Mouse (Mus musculus) kidney, postnatal 0 days (tissue): ENCODE results near the gene Atp5s. TPM values are rescaled to one million over a fixed set of nuclear protein-coding genes. Genes with fewer than 3 reads are reported as not detected.
A peak's percentile ranks its signal among the peaks of the same experiment; 100 is the strongest.

Source experiments
- ATAC-seq: fragments of 200-750 bp; cut with Nextera tagmentation; replicated peaks from 2 replicates; pipeline ENCODE4 v1.8.0; 2017; ENCODE audit warnings: low read depth, moderate number of reproducible peaks, moderate TSS enrichment, moderate library complexity; ENCODE audit not compliant: low FRiP score
- DNase-seq: peaks from one replicate; pipeline ENCODE4 v3.0.0-alpha.2; 2016; ENCODE audit warnings: low spot score
- H3K27ac ChIP-seq: fragments of 300-500 bp; sonication (generic); 2 replicates; pipeline ENCODE4 v1.5.1; 2014; ENCODE audit warnings: mild to moderate bottlenecking
- H3K27me3 ChIP-seq: fragments of 300-500 bp; sonication (generic); 2 replicates; pipeline ENCODE4 v1.6.1; 2014; ENCODE audit warnings: low read length, mixed read lengths; ENCODE audit not compliant: insufficient read depth
- H3K36me3 ChIP-seq: fragments of 300-500 bp; sonication (generic); 2 replicates; pipeline ENCODE4 v1.6.1; 2014; ENCODE audit warnings: low read length, mixed read lengths; ENCODE audit not compliant: insufficient read depth
- H3K4me1 ChIP-seq: fragments of 300-500 bp; sonication (generic); replicated peaks from 2 replicates; pipeline ENCODE4 v1.6.1; 2014; ENCODE audit warnings: antibody characterized with exemption, low read length, mixed read lengths; ENCODE audit not compliant: insufficient read depth
- H3K4me2 ChIP-seq: fragments of 300-500 bp; sonication (generic); 2 replicates; pipeline ENCODE4 v1.6.1; 2014; ENCODE audit warnings: mild to moderate bottlenecking, low read length, moderate library complexity, mixed read lengths
- H3K4me3 ChIP-seq: fragments of 300-500 bp; sonication (generic); replicated peaks from 2 replicates; pipeline ENCODE4 v1.5.1; 2014; ENCODE audit warnings: low read depth, low read length
- H3K9ac ChIP-seq: fragments of 300-500 bp; sonication (generic); 2 replicates; pipeline ENCODE4 v1.6.1; 2014; ENCODE audit warnings: low read depth, low read length
- H3K9me3 ChIP-seq: fragments of 300-500 bp; sonication (generic); replicated peaks from 2 replicates; pipeline ENCODE4 v1.6.1; 2016; ENCODE audit warnings: low read length, inconsistent platforms, mixed read lengths
- CTCF ChIP-seq: IDR thresholded peaks from 2 replicates; pipeline ENCODE4 v1.5.1; 2016; ENCODE audit warnings: antibody characterized with exemption, low read depth, mild to moderate bottlenecking, moderate library complexity
- WGBS: fragments of 180-500 bp; shearing (Covaris S2); extraction: QIAGEN DNeasy Blood & Tissue Kit; methylation state at CpG from one replicate; pipeline ENCODE4 v1.1.7; 2014; 5-methylcytosine and 5-hydroxymethylcytosine counted together
- polyA plus RNA-seq: library from polyadenylated mRNA; unstranded; fragments of >200 nt; fragmentation: Nextera tagmentation; extraction: Ambion mirVana; gene quantifications from 2 replicates; pipeline ENCODE4 v1.2.1, GENCODE M21; 2015

Gene Atp5s
- polyA plus RNA-seq, 1 experiment from 2014 or later = 29.5 TPM

- ATAC-seq (peak; percentile 72; the same call in 1 of the 2 replicates), DNase-seq (peak; percentile 71)
- H3K4me2 ChIP-seq = no peak overlapping the region
- no peaks in the 10 kb centered on the region for H3K27me3 ChIP-seq
- H3K36me3 ChIP-seq = no peaks in the 10 kb centered on the region
- no peaks in the 10 kb centered on the region for H3K9me3 ChIP-seq
- no peaks in the 10 kb centered on the region for H3K4me1 ChIP-seq
- TF ChIP-seq CTCF = peak; percentile 26; the same call in 1 of the 2 replicates
- H3K4me3 ChIP-seq = no peak overlapping the region
- 21% methylated on average over 10 of the region's 10 CpGs for WGBS
- H3K9ac ChIP-seq = no peak overlapping the region
- peak overlapping the region; percentile 50; the same call in 1 of the 2 replicates for H3K27ac ChIP-seq
Measured at GRCm38 (mm10) chr12:69751864-69752341, 27.2 kb downstream of the Atp5s start.

GRCm38 (mm10) chr12:69753936-69754335 lies 29.2 kb downstream of the Atp5s start:
- ATAC-seq (no peak), DNase-seq (no peak)
- H3K4me3 ChIP-seq = no peak overlapping the region
- no peak overlapping the region for H3K4me2 ChIP-seq
- TF ChIP-seq CTCF = no peak
- peaks cover 7% of the 10 kb centered on the region; the same call in 1 of the 2 replicates for H3K4me1 ChIP-seq
- H3K27me3 ChIP-seq = no peaks in the 10 kb centered on the region
- H3K9ac ChIP-seq = no peak overlapping the region
- no peak overlapping the region for H3K27ac ChIP-seq
- 73% methylated on average over 5 of the region's 5 CpGs for WGBS
- no peaks in the 10 kb centered on the region for H3K9me3 ChIP-seq
- no peaks in the 10 kb centered on the region for H3K36me3 ChIP-seq

- no peak overlapping the region for H3K4me2 ChIP-seq
- no peaks in the 10 kb centered on the region for H3K9me3 ChIP-seq
- no peak overlapping the region for H3K4me3 ChIP-seq
- H3K4me1 ChIP-seq = peaks cover 14% of the 10 kb centered on the region
- no peaks in the 10 kb centered on the region for H3K27me3 ChIP-seq
- H3K36me3 ChIP-seq = no peaks in the 10 kb centered on the region
- 76% methylated on average over 5 of the region's 5 CpGs for WGBS
- H3K9ac ChIP-seq = no peak overlapping the region
- TF ChIP-seq CTCF = no peak
- ATAC-seq (no peak), DNase-seq (no peak)
- no peak overlapping the region for H3K27ac ChIP-seq
Measured at GRCm38 (mm10) chr12:69756015-69756414, 31.3 kb downstream of the Atp5s start.

GRCm38 (mm10) chr12:69757418-69758141 lies 32.8 kb downstream of the Atp5s start:
- DNase-seq = peak; percentile 92
- H3K4me2 ChIP-seq = peak overlapping the region; percentile 54
- H3K4me3 ChIP-seq = peak overlapping the region; percentile 21; the same call in 1 of the 2 replicates
- peak overlapping the region; percentile 18; the same call in 1 of the 2 replicates for H3K9ac ChIP-seq
- TF ChIP-seq CTCF = peak; percentile 79
- 7% methylated on average over 22 of the region's 22 CpGs for WGBS
- H3K9me3 ChIP-seq = no peaks in the 10 kb centered on the region
- peak; percentile 85 for ATAC-seq
- H3K27me3 ChIP-seq = no peaks in the 10 kb centered on the region
- H3K27ac ChIP-seq = peak overlapping the region; percentile 85
- no peaks in the 10 kb centered on the region for H3K36me3 ChIP-seq
- peaks cover 15% of the 10 kb centered on the region for H3K4me1 ChIP-seq

- Histone ChIP-seq H3K36me3 (no peaks in the 10 kb centered on the region), H3K27me3 (no peaks in the 10 kb centered on the region), H3K9ac (0 out of 2 replicates have a peak overlapping the region, but pooled peaks have one; percentile 27), H3K27ac (peak overlapping the region; percentile 85), H3K4me2 (peak overlapping the region; percentile 54), H3K4me1 (peaks cover 15% of the 10 kb centered on the region), H3K9me3 (no peaks in the 10 kb centered on the region), H3K4me3 (peak overlapping the region; percentile 11; the same call in 1 of the 2 replicates)
- ATAC-seq (peak; percentile 37), DNase-seq (peak; percentile 74)
- no peak for TF ChIP-seq CTCF
- 10% methylated on average over 22 of the region's 22 CpGs for WGBS
Measured at GRCm38 (mm10) chr12:69758221-69759185, 33.8 kb downstream of the Atp5s start.
